Comparison of ENCODE assay signal across 18 mouse cellular contexts in the genomic region with DNA sequence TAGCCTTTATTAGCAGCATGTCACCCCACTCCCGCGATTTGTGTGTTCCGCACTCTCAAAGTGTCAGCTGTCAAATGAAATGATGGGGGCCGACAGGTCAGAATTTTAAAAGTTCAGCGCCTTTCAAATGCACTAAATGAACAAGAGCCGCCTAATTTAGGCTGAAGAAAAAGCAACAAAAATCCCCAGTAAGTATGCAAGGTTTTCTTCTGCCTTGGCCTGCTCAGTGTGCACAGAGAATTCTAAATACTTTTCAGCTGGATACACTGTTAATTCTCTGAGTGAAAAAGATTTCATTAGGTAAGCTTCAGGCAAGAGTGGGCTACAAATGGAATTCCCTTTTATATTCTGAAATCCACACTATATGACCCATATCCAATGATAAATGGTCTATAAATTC.
"Had no signal": no experiment of that assay in that cellular context is flagged by ENCODE, and none has a peak within 500 bp of the region (broad histone marks: within the 10 kb centered on the region; RNA-seq: fewer than 3 reads in every experiment).

No protein-coding gene starts in this region.

- H3K4me1 ChIP-seq: kidney, embryonic 15.5 days; limb, embryonic 12.5 days; limb, embryonic 15.5 days; megakaryocyte, embryonic 14.5 days; stomach, embryonic 15.5 days had no signal

- H3K4me3 ChIP-seq: kidney, embryonic 15.5 days; limb, embryonic 12.5 days; limb, embryonic 15.5 days; megakaryocyte, embryonic 14.5 days; midbrain, embryonic 10.5 days; stomach, embryonic 15.5 days had no signal

- H3K27me3 ChIP-seq: kidney, embryonic 15.5 days; limb, embryonic 12.5 days; limb, embryonic 15.5 days; megakaryocyte, embryonic 14.5 days; stomach, embryonic 15.5 days had no signal

- H3K9me3 ChIP-seq: kidney, embryonic 15.5 days; limb, embryonic 12.5 days; limb, embryonic 15.5 days; midbrain, embryonic 10.5 days; stomach, embryonic 15.5 days had no signal

- H3K27ac ChIP-seq: kidney, embryonic 15.5 days; limb, embryonic 12.5 days; limb, embryonic 15.5 days; liver, embryonic 14.5 days; midbrain, embryonic 10.5 days; stomach, embryonic 15.5 days had no signal

- DNase-seq: kidney, adult 8-10 months; kidney, postnatal 10 days; kidney, postnatal 36 days; left cerebral cortex, postnatal 4 days; liver, postnatal 0 days; lung, embryonic 14.5 days; right cerebral cortex, postnatal 25 days; spleen, adult 18-20 months; thymus, postnatal 25 days had no signal

- H3K36me3 ChIP-seq: kidney, embryonic 15.5 days; limb, embryonic 12.5 days; limb, embryonic 15.5 days; midbrain, embryonic 10.5 days; stomach, embryonic 15.5 days had no signal

- H3K9ac ChIP-seq: kidney, embryonic 15.5 days; limb, embryonic 12.5 days; limb, embryonic 15.5 days; liver, embryonic 14.5 days; liver, postnatal 0 days; lung, embryonic 14.5 days; stomach, embryonic 15.5 days had no signal

- ATAC-seq: liver, postnatal 0 days; lung, postnatal 0 days had no signal

- H3K4me2 ChIP-seq: kidney, embryonic 15.5 days; limb, embryonic 12.5 days; limb, embryonic 15.5 days; liver, embryonic 11.5 days; lung, embryonic 14.5 days; stomach, embryonic 15.5 days had no signal
